Mouse (Mus musculus) neural tube, embryonic 15.5 days (tissue): ENCODE results near the gene Pcnx3. TPM values are rescaled to one million over a fixed set of nuclear protein-coding genes. Genes with fewer than 3 reads are reported as not detected.

ENCODE experiments used
- ATAC-seq: fragments of 200-750 bp; cut with Nextera tagmentation; 2 replicates; pipeline ENCODE4 v1.8.0; 2017; ENCODE audit warnings: mild to moderate bottlenecking, moderate TSS enrichment, moderate library complexity; ENCODE audit not compliant: low FRiP score
- H3K27ac ChIP-seq: fragments of 300-500 bp; sonication (generic); replicated peaks from 2 replicates; pipeline ENCODE4 v1.5.1; 2015; ENCODE audit warnings: mild to moderate bottlenecking, inconsistent platforms
- H3K27me3 ChIP-seq: fragments of 300-500 bp; sonication (generic); replicated peaks from 2 replicates; pipeline ENCODE4 v1.6.1; 2015; ENCODE audit warnings: inconsistent platforms
- H3K36me3 ChIP-seq: fragments of 300-500 bp; sonication (generic); 2 replicates; pipeline ENCODE4 v1.6.1; 2015; ENCODE audit warnings: inconsistent platforms
- H3K4me1 ChIP-seq: fragments of 300-500 bp; sonication (generic); 2 replicates; pipeline ENCODE4 v1.6.1; 2015; ENCODE audit warnings: inconsistent platforms
- H3K4me2 ChIP-seq: fragments of 300-500 bp; sonication (generic); 2 replicates; pipeline ENCODE4 v1.6.1; 2015; ENCODE audit warnings: inconsistent platforms, mild to moderate bottlenecking, moderate library complexity
- H3K4me3 ChIP-seq: fragments of 300-500 bp; sonication (generic); replicated peaks from 2 replicates; pipeline ENCODE4 v1.5.1; 2015; ENCODE audit warnings: mild to moderate bottlenecking, inconsistent platforms
- H3K9ac ChIP-seq: fragments of 300-500 bp; sonication (generic); replicated peaks from 2 replicates; pipeline ENCODE4 v1.6.1; 2015; ENCODE audit warnings: mild to moderate bottlenecking, inconsistent platforms
- H3K9me3 ChIP-seq: fragments of 300-500 bp; sonication (generic); replicated peaks from 2 replicates; pipeline ENCODE4 v1.6.1; 2016; ENCODE audit warnings: inconsistent platforms
- WGBS: fragments of 180-500 bp; shearing (Covaris S2); methylation state at CpG from one replicate; pipeline ENCODE4 v1.1.7; 2015; ENCODE audit warnings: mixed read lengths; 5-methylcytosine and 5-hydroxymethylcytosine counted together
- polyA plus RNA-seq: library from polyadenylated mRNA; unstranded; fragments of >200 nt; fragmentation: Nextera tagmentation; extraction: Ambion mirVana; gene quantifications from 2 replicates; pipeline ENCODE4 v1.2.1, GENCODE M21; 2015

The Pcnx3 gene
- polyA plus RNA-seq, 1 experiment from 2014 or later = 23.4 TPM

- Histone ChIP-seq H3K9ac (peak overlapping the region; percentile 46; the same call in 1 of the 2 replicates), H3K4me3 (peak overlapping the region; percentile 35), H3K36me3 (peaks cover 35% of the 10 kb centered on the region), H3K4me2 (peak overlapping the region; percentile 89), H3K4me1 (peaks cover 56% of the 10 kb centered on the region), H3K9me3 (no peaks in the 10 kb centered on the region), H3K27ac (peak overlapping the region; percentile 45; the same call in 1 of the 2 replicates), H3K27me3 (no peaks in the 10 kb centered on the region)
- WGBS = 65% methylated on average over 12 of the region's 12 CpGs
- ATAC-seq = no peak
Observed at GRCm38 (mm10) chr19:5725029-5725707, 36.5 kb upstream of the Pcnx3 start.

GRCm38 (mm10) chr19:5724549-5724941 lies 35.8 kb upstream of the Pcnx3 start:
- Histone ChIP-seq H3K4me3 (peak overlapping the region; percentile 35; the same call in 1 of the 2 replicates), H3K4me2 (peak overlapping the region; percentile 89), H3K4me1 (peaks cover 50% of the 10 kb centered on the region), H3K9ac (no peak overlapping the region), H3K9me3 (no peaks in the 10 kb centered on the region), H3K27me3 (no peaks in the 10 kb centered on the region), H3K36me3 (peaks cover 42% of the 10 kb centered on the region), H3K27ac (no peak overlapping the region)
- WGBS = 77% methylated on average over 7 of the region's 7 CpGs
- no peak for ATAC-seq

- 0 out of 2 replicates have a peak overlapping the region, but pooled peaks have one; percentile 35 for H3K4me3 ChIP-seq
- WGBS = 68% methylated on average over 4 of the region's 4 CpGs
- peak overlapping the region; percentile 89; the same call in 1 of the 2 replicates for H3K4me2 ChIP-seq
- 0 out of 2 replicates have a peak overlapping the region, but pooled peaks have one; percentile 18 for H3K9ac ChIP-seq
- ATAC-seq = no peak
- peaks cover 49% of the 10 kb centered on the region for H3K4me1 ChIP-seq
- H3K27me3 ChIP-seq = no peaks in the 10 kb centered on the region
- no peaks in the 10 kb centered on the region for H3K9me3 ChIP-seq
- peaks cover 47% of the 10 kb centered on the region for H3K36me3 ChIP-seq
- no peak overlapping the region for H3K27ac ChIP-seq
Observed at GRCm38 (mm10) chr19:5723934-5724548, 35.3 kb upstream of the Pcnx3 start.

GRCm38 (mm10) chr19:5722848-5723425 lies 34.2 kb upstream of the Pcnx3 start:
- ATAC-seq = no peak
- Histone ChIP-seq H3K4me2 (no peak overlapping the region), H3K36me3 (peaks cover 55% of the 10 kb centered on the region), H3K4me1 (peaks cover 40% of the 10 kb centered on the region), H3K9ac (no peak overlapping the region), H3K4me3 (no peak overlapping the region), H3K9me3 (no peaks in the 10 kb centered on the region), H3K27me3 (no peaks in the 10 kb centered on the region), H3K27ac (no peak overlapping the region)
- WGBS = 90% methylated on average over 7 of the region's 7 CpGs

GRCm38 (mm10) chr19:5721233-5721632 lies 32.5 kb upstream of the Pcnx3 start:
- WGBS = 93% methylated on average over 6 of the region's 6 CpGs
- no peak overlapping the region for H3K27ac ChIP-seq
- no peak overlapping the region for H3K4me2 ChIP-seq
- peaks cover 55% of the 10 kb centered on the region for H3K36me3 ChIP-seq
- no peaks in the 10 kb centered on the region for H3K27me3 ChIP-seq
- no peaks in the 10 kb centered on the region for H3K9me3 ChIP-seq
- H3K4me3 ChIP-seq = no peak overlapping the region
- H3K4me1 ChIP-seq = peaks cover 30% of the 10 kb centered on the region
- no peak overlapping the region for H3K9ac ChIP-seq
- ATAC-seq = no peak

GRCm38 (mm10) chr19:5716955-5717354 lies 28.2 kb upstream of the Pcnx3 start:
- 62% methylated on average over 10 of the region's 10 CpGs for WGBS
- Histone ChIP-seq H3K27ac (no peak overlapping the region), H3K4me3 (no peak overlapping the region), H3K36me3 (peaks cover 53% of the 10 kb centered on the region), H3K4me2 (no peak overlapping the region), H3K4me1 (peaks cover 30% of the 10 kb centered on the region), H3K9ac (no peak overlapping the region), H3K9me3 (no peaks in the 10 kb centered on the region), H3K27me3 (no peaks in the 10 kb centered on the region)
- 0 out of 2 replicates have a peak, but pooled peaks have one; percentile 10 for ATAC-seq

- Histone ChIP-seq H3K27me3 (no peaks in the 10 kb centered on the region), H3K4me1 (peaks cover 33% of the 10 kb centered on the region), H3K9ac (peak overlapping the region; percentile 11; the same call in 1 of the 2 replicates), H3K4me2 (peak overlapping the region; percentile 48), H3K9me3 (no peaks in the 10 kb centered on the region), H3K36me3 (peaks cover 45% of the 10 kb centered on the region), H3K4me3 (peak overlapping the region; percentile 28), H3K27ac (0 out of 2 replicates have a peak overlapping the region, but pooled peaks have one; percentile 41)
- WGBS = 19% methylated on average over 43 of the region's 43 CpGs
- ATAC-seq = peak; percentile 58; the same call in 1 of the 2 replicates
Observed at GRCm38 (mm10) chr19:5715793-5716688, 27.3 kb upstream of the Pcnx3 start.

GRCm38 (mm10) chr19:5713730-5714129 lies 25.0 kb upstream of the Pcnx3 start:
- peaks cover 33% of the 10 kb centered on the region for H3K4me1 ChIP-seq
- H3K4me2 ChIP-seq = peak overlapping the region; percentile 34
- 6% methylated on average over 2 of the region's 2 CpGs for WGBS
- peaks cover 43% of the 10 kb centered on the region for H3K36me3 ChIP-seq
- H3K9me3 ChIP-seq = no peaks in the 10 kb centered on the region
- no peaks in the 10 kb centered on the region for H3K27me3 ChIP-seq
- no peak overlapping the region; the same call in 1 of the 2 replicates for H3K4me3 ChIP-seq
- peak overlapping the region; percentile 20; the same call in 1 of the 2 replicates for H3K9ac ChIP-seq
- no peak overlapping the region for H3K27ac ChIP-seq
- no peak for ATAC-seq

GRCm38 (mm10) chr19:5713255-5713654 lies 24.5 kb upstream of the Pcnx3 start:
- no peak overlapping the region for H3K9ac ChIP-seq
- no peak overlapping the region for H3K4me3 ChIP-seq
- 87% methylated on average over 5 of the region's 5 CpGs for WGBS
- H3K36me3 ChIP-seq = peaks cover 44% of the 10 kb centered on the region
- 0 out of 2 replicates have a peak overlapping the region, but pooled peaks have one; percentile 18 for H3K27ac ChIP-seq
- H3K4me1 ChIP-seq = peaks cover 33% of the 10 kb centered on the region
- ATAC-seq = no peak
- no peaks in the 10 kb centered on the region for H3K27me3 ChIP-seq
- H3K4me2 ChIP-seq = peak overlapping the region; percentile 34; the same call in 1 of the 2 replicates
- H3K9me3 ChIP-seq = no peaks in the 10 kb centered on the region

- Histone ChIP-seq H3K36me3 (peaks cover 55% of the 10 kb centered on the region), H3K27me3 (no peaks in the 10 kb centered on the region), H3K9me3 (no peaks in the 10 kb centered on the region), H3K27ac (no peak overlapping the region), H3K4me1 (peaks cover 32% of the 10 kb centered on the region), H3K9ac (no peak overlapping the region), H3K4me2 (no peak overlapping the region), H3K4me3 (no peak overlapping the region)
- WGBS = 90% methylated on average over 14 of the region's 14 CpGs
- no peak for ATAC-seq
Observed at GRCm38 (mm10) chr19:5711907-5712460, 23.3 kb upstream of the Pcnx3 start.

GRCm38 (mm10) chr19:5711218-5711617 lies 22.5 kb upstream of the Pcnx3 start:
- 4% methylated on average over 3 of the region's 3 CpGs for WGBS
- no peak overlapping the region for H3K9ac ChIP-seq
- H3K36me3 ChIP-seq = peaks cover 58% of the 10 kb centered on the region
- no peak overlapping the region for H3K4me2 ChIP-seq
- H3K4me1 ChIP-seq = peaks cover 26% of the 10 kb centered on the region
- no peak for ATAC-seq
- H3K27ac ChIP-seq = no peak overlapping the region
- no peaks in the 10 kb centered on the region for H3K9me3 ChIP-seq
- no peak overlapping the region for H3K4me3 ChIP-seq
- no peaks in the 10 kb centered on the region for H3K27me3 ChIP-seq
